Mouse (Mus musculus) ES-Bruce4 (cell line): ENCODE data around the gene 1700069L16Rik.

Experiments
- CTCF ChIP-seq: IDR thresholded peaks from one replicate; pipeline ENCODE4 v1.8.1; 2011; ENCODE audit warnings: low read depth, low read length
- POLR2A ChIP-seq: IDR thresholded peaks from one replicate; pipeline ENCODE4 v1.8.1; 2011; ENCODE audit warnings: low read length; ENCODE audit not compliant: insufficient read depth

GRCm38 (mm10) chr5:113737607-113738237 is 13.2 kb upstream of the 1700069L16Rik start:
- TF ChIP-seq CTCF, result no peak
- TF ChIP-seq POLR2A, result no peak
